Comparison of ENCODE assay signal across 14 mouse cellular contexts in the genomic region with DNA sequence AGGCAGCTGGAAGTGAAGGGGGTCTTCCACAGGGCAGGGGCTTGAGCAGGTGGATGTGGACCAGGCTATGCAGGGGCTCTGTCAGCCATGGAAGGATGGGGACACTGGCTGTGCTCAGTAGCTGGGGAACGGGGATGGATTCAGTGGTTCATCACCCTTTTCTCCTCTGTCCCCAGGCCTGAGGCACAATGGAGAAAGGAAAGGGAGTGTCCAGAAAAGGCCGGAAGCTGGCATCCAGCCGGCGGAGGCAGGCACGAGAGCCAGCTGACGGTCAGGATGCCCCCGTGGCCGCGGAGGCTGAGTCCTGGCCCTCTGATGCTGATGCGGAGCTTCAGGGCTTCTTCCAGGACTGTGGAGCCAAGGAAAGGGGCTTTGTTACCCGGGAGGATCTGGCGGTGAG. TPM values are rescaled to one million over a fixed set of nuclear protein-coding genes. Genes with fewer than 3 reads are reported as not detected.
DNase-seq lines count a peak whose midpoint lies in the region; TF ChIP-seq lines count a peak whose summit lies in the region.
"Had no signal": no experiment of that assay in that cellular context is flagged by ENCODE, and none has a peak within 500 bp of the region (broad histone marks: within the 10 kb centered on the region; RNA-seq: fewer than 3 reads in every experiment).

No protein-coding gene starts in this region.

- TF ChIP-seq CTCF in gastrocnemius, adult 2 months (IDR thresholded peaks at IDR 0.05), result no peak
- TF ChIP-seq CTCF in E14TG2a.4 (conservative IDR thresholded peaks at IDR 0.05; ENCODE audit: low read length), result no peak

- H3K4me1 ChIP-seq in E14TG2a.4 (replicated peaks; ENCODE audit: low read depth, low read length), result peaks cover 29% of the 10 kb centered on the region
- H3K4me1 ChIP-seq: forebrain, embryonic 15.5 days had no signal

- H3K27me3 ChIP-seq in E14TG2a.4 (ENCODE audit: insufficient read depth, low read length), result peaks cover 3% of the 10 kb centered on the region; the same call in 1 of the 2 replicates
- H3K27me3 ChIP-seq: embryonic facial prominence, embryonic 15.5 days; forebrain, embryonic 15.5 days; heart, embryonic 15.5 days had no signal

- no peaks in the 10 kb centered on the region for H3K36me3 ChIP-seq in E14TG2a.4 (ENCODE audit: insufficient read depth, low read length)
- H3K36me3 ChIP-seq: embryonic facial prominence, embryonic 15.5 days; forebrain, embryonic 15.5 days; heart, embryonic 15.5 days had no signal

- peak; percentile 46 for DNase-seq in gastrocnemius, postnatal 10 days
- no peak for DNase-seq in gastrocnemius, adult 2 months
- DNase-seq in left cerebral cortex, postnatal 4 days, result peak; percentile 64
- no peak for DNase-seq in left cerebral cortex, postnatal 36 days (ENCODE audit: low spot score in 2 of 2)
- peak; percentile 50 to 66 for DNase-seq in lung, adult 18-20 months
- DNase-seq in spleen, postnatal 14 days (ENCODE audit: low spot score in 2 of 2), result no peak
- no peak for DNase-seq in adrenal gland, adult 2 months
- DNase-seq: cerebellum, postnatal 36 days had no signal

- intact Hi-C loops in gastrocnemius, adult 2 months (cut with DNase I), result no loop called here
- intact Hi-C loops in left cerebral cortex, postnatal 4 days (cut with DNase I), result no loop called here
- intact Hi-C loops in left cerebral cortex, postnatal 36 days (cut with DNase I), result no loop called here

- H3K27ac ChIP-seq in gastrocnemius, adult 2 months, result no peak overlapping the region
- H3K27ac ChIP-seq: embryonic facial prominence, embryonic 15.5 days; forebrain, embryonic 15.5 days; heart, embryonic 15.5 days; layer of hippocampus, adult 2 months had no signal

- H3K9me3 ChIP-seq in E14TG2a.4 (ENCODE audit: low read length), result no peaks in the 10 kb centered on the region
- H3K9me3 ChIP-seq: embryonic facial prominence, embryonic 15.5 days; forebrain, embryonic 15.5 days; heart, embryonic 15.5 days; megakaryocyte, embryonic 14.5 days had no signal

- H3K4me3 ChIP-seq in gastrocnemius, adult 2 months, result no peak overlapping the region
- 0 out of 2 replicates have a peak overlapping the region, but pooled peaks have one; percentile 32 for H3K4me3 ChIP-seq in E14TG2a.4 (replicated peaks; ENCODE audit: low read length)
- H3K4me3 ChIP-seq: embryonic facial prominence, embryonic 15.5 days; forebrain, embryonic 15.5 days; heart, embryonic 15.5 days; layer of hippocampus, adult 2 months; megakaryocyte, embryonic 14.5 days had no signal

RNA-seq across cellular contexts. Expression of gene Rab44, which starts 6.7 kb away (rescaled TPM):
- 1 to 10 TPM in 1 of 2 experiments, under 1 TPM in 1; 0.68 to 1.6 TPM for total RNA-seq in gastrocnemius, postnatal 10 days (2021)
- total RNA-seq in gastrocnemius, adult 2 months (2021), result under 1 TPM in 1 of 2 experiments, not detected in 1; 0.59 TPM
- 1 to 10 TPM in 1 of 2 experiments, under 1 TPM in 1; 0.54 to 1.0 TPM for total RNA-seq in left cerebral cortex, postnatal 4 days (2021)
- under 1 TPM in 1 of 2 experiments, not detected in 1; 0.52 TPM for total RNA-seq in left cerebral cortex, postnatal 36 days (2021)
- under 1 TPM; 0.14 to 0.62 TPM for total RNA-seq in adrenal gland, adult 2 months (2021)
- 0.30 and 0.31 TPM in 2 replicates for polyA plus RNA-seq in adrenal gland, adult 2 months (2012; rRNA removed)

RNA-seq across cellular contexts. Expression of gene Cdkn1a, which starts 29.9 kb away (rescaled TPM):
- 10 to 100 TPM; 43.0 to 46.3 TPM for total RNA-seq in gastrocnemius, postnatal 10 days (2021)
- 100 to 1,000 TPM in 1 of 2 experiments, 10 to 100 TPM in 1; 32.6 to 103 TPM for total RNA-seq in gastrocnemius, adult 2 months (2021)
- total RNA-seq in left cerebral cortex, postnatal 4 days (2021), result 10 to 100 TPM; 29.6 to 34.4 TPM
- total RNA-seq in left cerebral cortex, postnatal 36 days (2021), result 10 to 100 TPM; 27.0 to 40.0 TPM
- 100 to 1,000 TPM in 1 of 2 experiments, 10 to 100 TPM in 1; 36.4 to 108 TPM for total RNA-seq in adrenal gland, adult 2 months (2021)
- polyA plus RNA-seq in adrenal gland, adult 2 months (2012; rRNA removed), result 32.2 and 33.7 TPM in 2 replicates

Comparison
In these comparisons a context has a peak if more than half of its experiments do, and no peak if none do; other contexts are left out.
1. DNase-seq: peak in gastrocnemius, postnatal 10 days (single experiment), left cerebral cortex, postnatal 4 days (single experiment) and lung, adult 18-20 months (2 of 2); none in gastrocnemius, adult 2 months (single experiment), left cerebral cortex, postnatal 36 days (0 of 2), spleen, postnatal 14 days (0 of 2) and adrenal gland, adult 2 months (single experiment).